Mouse (Mus musculus) heart, postnatal 10 days (tissue): Measurements from ENCODE around the gene Car10. TPM values are rescaled to one million over a fixed set of nuclear protein-coding genes. Genes with fewer than 3 reads are reported as not detected.
A peak's percentile ranks its signal among the peaks of the same experiment; 100 is the strongest.
"Not testable (repeated sequence)": the region's sequence is repeated elsewhere in the genome, so short reads cannot be mapped to it uniquely, and the experiment has no call there.

Experiments used
- DNase-seq, 2 experiments: peaks; one replicate each; pipeline ENCODE4 v3.0.0; 2021
- intact Hi-C: fragments of 180-260 bp; cut with DNase I; formaldehyde crosslinking; loops from one replicate; pipeline ENCODE4 v1.15.1; 2025
- total RNA-seq, 2 experiments: library from RNA; stranded (reverse); gene quantifications; 2 replicates each; pipeline ENCODE4 v1.2.3; 2021

Car10 gene
- total RNA-seq, 2 experiments from 2014 or later, result not detected

DNA sequence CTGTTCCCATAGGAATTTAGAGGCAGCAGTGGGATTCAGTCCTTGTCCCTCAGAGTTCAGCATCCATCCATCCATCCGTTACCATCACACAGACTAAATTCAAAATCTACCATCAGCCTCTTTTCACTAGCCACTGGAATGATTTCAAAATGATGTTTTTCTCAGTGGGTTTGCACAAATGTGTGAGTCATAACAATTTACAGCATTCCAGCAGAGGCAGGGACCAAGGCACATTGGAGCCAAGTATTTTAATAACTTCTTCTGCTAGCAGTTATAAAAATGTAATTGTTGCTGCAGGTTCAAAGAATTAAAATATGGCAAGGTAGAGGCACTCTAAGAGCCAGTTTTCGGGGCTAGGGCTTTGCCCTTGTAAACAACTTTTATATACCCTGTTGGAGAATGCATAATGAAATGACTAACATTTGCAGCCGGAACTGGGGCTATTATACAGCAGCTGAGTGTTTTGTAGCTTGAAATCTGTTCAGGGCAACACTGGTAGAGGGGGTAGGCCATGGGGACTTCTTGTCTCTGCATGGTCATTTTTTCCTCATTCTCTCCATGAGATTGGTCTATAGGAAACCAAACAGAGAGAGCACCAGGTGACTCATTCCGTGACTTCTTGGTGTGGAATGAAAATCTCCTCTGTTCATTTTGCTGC is 276.0 kb downstream of the Car10 start:
- DNase-seq, result no peak
- intact Hi-C loops, result no loop called here

DNA sequence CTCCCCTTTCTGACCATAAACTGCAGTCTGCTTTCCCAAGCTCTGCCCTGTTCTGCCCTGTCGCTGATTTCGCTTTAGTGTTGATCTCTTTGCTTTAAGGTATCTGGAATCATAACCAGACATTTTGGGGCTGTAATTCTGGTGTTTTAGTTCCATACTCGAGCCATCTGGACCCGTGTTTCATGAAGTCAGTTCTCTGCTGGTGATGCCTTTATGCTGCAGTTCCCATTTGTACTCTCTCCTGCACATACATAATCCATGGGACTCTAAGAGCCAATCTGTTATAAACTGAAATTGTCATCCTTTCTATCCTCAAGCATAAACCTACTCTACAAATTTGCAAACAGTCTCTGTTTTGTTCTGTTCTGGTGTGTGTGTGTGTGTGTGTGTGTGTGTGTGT is 293.3 kb downstream of the Car10 start:
- intact Hi-C loops, result no loop called here
- no peak for DNase-seq

DNA sequence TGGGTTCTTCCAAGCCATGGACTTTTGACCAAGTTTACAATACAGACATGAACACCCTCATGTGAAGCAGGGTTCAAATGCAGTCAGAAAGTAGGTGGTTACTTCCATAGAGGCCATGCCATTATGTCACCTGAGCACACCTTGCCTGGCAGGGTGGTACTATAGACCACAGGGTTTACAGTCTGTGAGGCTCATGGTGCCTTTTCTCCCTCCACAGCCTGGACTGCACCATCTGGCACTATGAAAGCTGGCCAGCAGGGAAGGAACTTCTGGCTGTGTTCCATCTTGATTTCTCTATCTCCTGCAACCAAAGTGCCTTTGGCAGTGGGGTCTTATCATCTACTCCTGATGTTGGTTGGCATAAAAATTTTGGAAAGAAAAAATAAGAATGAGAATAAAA is 295.5 kb downstream of the Car10 start:
- intact Hi-C loops, DNase-seq: not testable (repeated sequence)

DNA sequence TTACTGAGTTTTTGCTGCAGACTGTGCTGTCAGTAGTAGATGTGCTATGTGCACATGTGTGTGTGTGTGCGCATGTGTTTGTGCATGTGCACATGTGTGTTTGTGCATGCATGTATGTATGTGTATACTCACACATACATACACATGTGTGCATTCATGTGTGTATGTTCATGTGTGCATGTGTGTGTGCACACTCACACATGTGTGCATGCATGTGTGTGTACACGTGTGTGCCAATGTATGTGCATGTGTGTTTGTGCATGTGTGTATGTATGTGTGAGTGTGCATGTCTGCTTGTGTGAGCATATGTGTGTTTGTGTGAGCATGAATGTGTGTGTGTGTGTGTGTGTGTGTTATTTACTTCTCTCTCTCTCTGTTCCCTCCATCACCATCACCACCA is 298.5 kb downstream of the Car10 start:
- DNase-seq, result no peak
- intact Hi-C loops, result no loop called here

DNA sequence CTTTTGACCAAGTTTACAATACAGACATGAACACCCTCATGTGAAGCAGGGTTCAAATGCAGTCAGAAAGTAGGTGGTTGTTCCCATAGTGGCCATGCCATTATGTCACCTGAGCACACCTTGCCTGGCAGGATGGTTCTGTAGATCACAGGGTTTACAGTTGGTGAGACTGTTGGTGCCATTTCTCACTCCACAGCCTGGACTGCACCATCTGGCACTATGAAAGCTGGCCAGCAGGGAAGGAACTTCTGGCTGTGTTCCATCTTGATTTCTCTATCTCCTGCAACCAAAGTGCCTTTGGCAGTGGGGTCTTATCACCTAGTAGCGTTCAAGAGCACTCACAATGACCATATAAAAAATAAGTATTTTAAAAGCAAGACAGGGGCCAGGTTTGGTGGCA is 303.3 kb downstream of the Car10 start:
- DNase-seq, intact Hi-C loops: not testable (repeated sequence)

DNA sequence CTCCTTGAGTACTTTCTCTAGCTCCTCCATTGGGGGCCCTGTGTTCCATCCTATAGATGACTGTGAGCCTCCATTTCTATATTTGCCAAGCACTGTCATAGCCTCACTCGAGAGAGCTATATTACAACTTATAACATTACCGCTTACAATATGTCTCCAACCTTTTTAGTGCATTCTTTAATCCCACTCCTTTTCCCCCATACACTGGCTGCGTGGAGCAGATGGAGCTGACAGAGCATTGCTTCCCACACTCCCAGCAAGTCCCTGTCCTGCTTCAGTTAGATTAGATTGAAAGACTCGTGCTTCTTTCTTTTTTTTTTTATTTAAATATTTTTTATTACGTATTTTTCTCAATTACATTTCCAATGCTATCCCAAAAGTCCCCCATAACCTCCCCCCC is 310.2 kb downstream of the Car10 start:
- no peak for DNase-seq
- intact Hi-C loops, result no loop called here

DNA sequence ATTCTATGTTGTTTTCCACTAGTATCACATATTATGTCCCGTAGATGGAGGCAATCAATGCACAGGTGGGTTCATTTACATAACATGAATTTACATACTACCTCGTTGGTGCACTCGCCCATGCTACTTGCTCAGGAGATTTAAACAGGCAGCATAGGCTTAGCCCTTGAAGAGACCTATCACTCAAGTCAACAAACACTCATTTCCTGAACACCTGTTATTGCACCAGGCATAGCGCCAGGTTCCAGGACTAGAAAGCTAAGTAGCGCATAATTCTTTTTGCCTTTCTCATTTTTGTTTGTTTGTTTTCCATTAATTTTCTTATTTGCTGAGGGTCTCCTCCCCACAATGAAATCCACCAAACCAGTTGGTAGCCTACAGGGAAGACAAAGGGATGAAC is 333.7 kb downstream of the Car10 start:
- no peak for DNase-seq

DNA sequence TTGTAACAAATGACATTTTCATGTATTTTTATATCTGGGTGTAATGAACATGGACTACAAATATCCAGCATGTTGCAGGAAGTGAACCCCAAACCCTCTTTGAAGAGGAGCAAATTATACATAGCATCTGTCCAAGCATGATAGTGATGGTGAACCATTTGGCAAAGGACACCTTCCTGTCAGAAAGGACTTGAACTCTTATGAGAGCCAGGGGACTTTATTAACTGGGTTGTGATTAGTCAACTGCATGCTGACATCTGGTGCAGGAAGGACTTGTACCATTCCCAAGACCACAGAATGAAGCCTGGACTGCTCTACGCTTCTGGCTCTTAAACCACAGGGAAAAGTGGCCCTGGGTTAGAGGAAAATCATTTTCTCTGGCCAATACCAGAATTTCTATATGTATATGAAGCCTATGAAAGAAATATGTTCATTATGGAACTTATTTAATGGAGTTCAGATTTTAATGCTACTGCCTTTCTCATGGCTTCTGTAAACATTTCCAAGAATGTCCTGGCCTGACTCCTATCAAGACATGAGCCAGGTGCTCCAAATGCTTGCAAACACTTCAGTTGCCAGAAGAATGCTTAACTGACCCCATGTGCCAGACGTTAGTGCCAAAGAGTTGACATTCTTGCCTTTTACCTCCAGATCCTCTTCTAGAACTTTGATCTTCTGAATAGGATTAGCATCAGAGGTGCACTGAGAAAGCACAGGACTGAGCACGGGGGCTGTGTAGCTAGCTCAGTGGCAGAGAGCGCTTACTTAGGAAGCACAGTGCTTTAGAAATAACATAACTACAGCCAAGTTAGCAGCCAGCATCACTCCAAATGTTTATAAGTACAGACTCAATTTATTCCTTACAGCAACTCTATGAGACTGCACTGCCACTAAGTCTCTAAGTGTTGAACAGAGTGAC is 337.4 kb downstream of the Car10 start:
- no peak for DNase-seq
- intact Hi-C loops, result no loop called here

More for the DNA sequence above, 333.7 kb downstream of the Car10 start:
- intact Hi-C loops, result no loop called here

DNA sequence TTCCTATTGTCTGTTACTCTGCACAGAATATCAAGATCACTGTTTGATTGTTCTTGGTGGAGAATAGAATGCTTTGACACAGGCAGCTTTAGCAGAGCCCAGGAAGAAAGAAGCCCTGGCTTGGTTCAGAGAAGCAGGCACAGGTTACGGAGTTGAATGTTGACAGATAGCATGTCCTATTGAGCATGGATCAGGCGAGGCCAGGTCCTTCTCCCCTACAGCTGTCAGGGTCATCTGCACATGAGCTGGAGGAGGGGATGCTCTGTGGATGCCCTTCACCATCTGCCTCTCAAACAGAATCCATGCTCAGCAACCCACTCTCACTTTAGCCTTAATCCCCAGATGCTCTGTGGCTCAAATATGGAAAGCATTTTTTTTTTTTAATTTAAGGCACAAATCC is 339.1 kb downstream of the Car10 start:
- DNase-seq, result no peak
- intact Hi-C loops, result no loop called here

DNA sequence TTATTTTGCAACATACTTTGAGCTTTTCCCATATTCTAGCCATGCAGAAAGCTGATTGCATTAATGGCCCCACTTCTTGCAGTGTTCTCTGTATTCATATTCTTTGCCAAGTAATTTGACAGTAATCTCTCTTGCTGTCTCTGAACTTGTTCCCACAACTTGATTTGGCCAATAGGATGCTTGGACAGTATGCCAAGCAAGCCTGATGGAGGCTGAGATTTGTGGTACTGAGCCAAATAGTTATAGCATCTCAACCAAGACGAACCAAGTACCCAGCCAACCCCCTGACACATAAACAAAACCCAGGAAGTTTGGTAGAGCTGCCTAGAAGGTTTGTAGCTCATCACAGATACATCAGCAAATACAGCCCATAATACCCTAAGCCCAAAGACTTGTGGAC is 342.6 kb downstream of the Car10 start:
- DNase-seq, result no peak
- intact Hi-C loops, result no loop called here

DNA sequence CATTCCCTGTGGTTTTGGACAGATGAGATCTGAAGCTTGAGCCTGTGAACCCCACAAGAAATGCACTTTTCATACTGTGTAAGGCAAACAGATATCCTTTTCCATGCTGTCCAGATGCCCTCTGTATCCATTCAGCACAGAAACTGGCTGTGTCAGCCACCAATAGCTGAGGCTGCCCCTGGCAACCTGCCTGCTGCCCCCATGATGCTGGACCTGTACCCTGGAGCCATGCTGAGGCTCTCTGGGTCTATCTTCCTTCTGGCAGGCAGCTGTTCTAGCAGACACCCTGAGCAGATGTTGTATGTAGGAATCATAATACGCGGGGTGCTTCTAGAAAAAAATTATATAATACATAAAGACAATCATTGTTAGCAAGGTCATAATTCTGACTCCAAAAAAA is 345.9 kb downstream of the Car10 start:
- no peak for DNase-seq
- intact Hi-C loops, result no loop called here

DNA sequence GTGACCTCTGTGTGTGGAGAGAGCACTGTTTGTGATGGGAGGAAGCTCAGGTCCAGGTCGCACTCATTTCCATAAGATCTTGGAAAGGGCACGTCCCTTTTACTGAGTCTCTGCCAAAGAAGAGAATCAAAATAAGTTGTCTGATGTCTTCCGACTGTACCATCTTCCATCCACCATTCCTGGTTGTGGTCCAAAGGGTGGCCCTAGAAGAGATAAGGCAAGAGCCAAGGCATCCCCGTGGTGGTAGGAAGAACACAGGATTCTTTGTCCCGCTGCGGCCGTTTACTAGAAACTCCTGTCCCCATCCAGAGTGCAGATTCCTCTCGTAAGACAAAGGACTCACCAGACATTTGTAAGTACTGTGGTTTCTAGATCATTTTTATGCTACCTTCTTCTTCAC is 346.9 kb downstream of the Car10 start:
- DNase-seq, result no peak
- intact Hi-C loops, result no loop called here

DNA sequence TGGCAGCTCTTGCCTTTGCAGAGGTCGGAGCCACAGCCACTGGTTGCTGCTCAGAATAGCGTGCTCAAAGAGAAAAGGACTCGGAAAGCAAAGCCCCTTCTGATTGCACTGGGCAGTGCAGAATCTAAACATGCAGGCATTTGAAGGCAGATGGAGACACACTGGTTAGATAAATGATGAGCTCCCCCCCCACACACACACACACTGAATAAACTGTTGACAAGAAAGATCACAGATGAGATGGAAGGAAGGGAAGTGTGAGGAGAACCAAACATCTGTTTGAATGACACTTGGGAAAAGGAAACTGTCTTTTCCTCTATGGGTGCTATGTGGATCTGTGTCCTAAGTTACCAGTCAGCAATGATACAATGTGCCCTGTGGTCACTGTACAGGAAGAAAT is 349.7 kb downstream of the Car10 start:
- intact Hi-C loops, result no loop called here
- DNase-seq, result no peak

DNA sequence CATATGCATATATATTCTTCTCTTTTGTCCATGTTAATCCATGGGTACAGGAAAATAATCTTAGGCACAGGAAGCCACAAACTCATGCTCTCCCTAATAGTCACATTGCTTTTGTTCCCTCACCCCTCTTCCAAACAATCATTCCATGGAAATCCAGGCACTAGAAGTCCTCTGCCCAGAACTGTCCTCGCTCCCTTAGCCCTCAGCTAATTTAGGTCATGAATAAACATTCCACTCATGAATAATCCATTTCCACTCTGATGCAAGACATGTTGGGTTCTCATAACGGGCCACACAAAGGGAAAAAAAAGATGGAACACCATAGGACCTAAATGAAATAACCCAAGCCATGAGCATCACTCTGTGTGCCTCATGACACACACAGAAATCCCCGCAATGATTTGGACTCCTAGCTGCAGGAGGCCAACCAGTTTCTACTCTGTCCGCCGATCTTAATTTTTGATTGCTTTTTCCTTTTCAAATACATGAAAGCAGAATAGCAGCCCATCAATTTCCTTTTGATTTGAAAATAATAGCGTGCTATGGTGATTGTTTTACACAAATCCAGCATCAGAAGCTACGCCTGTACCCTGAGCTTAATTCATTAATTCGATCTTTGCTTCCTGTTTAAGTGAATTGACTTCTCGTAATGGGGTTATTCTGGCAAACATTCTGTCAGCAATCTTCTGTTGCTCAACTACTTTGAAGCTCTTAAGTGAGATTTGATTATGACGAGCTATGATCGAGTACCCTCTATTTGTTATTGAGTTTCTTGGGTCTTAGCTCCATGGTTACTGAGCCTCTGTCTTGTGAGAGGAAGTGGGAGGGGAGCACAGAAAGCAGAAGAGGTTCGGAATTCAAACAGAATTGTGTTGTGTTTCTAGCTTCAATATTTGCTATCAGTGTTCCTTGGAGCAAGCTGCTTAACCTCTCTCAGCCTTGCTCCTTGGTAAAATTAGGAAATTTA is 350.7 kb downstream of the Car10 start:
- intact Hi-C loops, result no loop called here
- DNase-seq, result no peak

DNA sequence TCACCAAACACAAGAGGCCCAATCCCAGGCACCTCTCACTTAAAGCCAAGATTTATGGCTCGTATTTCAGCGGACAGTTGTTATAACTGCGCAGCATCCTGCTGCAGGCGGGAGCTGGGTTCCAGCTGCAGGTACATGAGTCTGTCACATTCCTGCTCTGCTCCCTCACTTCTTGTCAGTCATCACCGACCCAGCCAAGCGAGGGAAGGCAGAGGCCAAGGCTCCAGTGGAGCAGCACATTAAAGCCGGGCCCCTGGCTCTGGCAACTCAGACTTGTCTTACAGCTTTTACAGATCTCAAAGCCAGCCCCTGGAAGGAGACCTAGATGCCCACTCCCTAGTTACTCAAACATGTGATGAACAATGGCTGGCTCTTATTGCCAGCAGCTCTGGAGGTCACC is 352.7 kb downstream of the Car10 start:
- intact Hi-C loops, result no loop called here
- no peak for DNase-seq

DNA sequence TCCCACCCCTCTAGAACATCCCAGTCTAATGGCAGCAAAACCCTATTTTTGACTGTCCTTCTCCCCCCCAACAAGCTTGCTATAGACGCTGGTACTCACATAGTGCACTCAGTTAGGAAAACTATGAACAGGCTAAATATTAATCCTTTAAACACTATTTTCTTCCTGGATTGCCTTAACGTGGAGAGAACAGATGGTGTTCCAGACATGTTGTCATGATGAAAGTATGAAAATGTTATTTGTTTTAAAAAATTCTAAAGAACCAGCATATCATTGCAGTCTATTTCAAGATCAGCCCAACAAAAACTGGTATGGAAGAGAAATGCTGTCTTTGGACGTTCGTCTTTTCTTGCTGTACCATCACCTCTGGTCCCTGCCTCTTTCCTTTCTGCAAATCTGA is 368.4 kb downstream of the Car10 start:
- intact Hi-C loops, result no loop called here
- no peak for DNase-seq

DNA sequence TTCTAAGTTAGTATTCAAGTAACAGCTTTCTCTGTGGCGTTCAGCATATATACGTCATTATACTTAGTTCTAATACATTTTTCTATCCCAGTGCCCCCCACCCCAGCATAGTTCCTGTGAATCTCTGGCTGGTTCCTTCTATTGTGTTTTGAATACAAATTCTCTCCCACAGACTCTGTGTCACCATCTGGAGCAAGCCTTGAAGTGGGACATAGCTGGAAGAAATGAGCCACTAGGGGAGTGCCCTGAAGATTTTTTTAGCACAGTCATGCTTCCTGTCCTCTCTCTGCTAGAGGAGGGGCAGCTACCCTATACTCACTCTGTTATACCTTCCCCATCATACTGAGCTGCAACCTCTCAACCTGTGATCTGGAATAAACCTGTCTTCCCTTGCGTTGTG is 369.9 kb downstream of the Car10 start:
- intact Hi-C loops, result no loop called here

DNA sequence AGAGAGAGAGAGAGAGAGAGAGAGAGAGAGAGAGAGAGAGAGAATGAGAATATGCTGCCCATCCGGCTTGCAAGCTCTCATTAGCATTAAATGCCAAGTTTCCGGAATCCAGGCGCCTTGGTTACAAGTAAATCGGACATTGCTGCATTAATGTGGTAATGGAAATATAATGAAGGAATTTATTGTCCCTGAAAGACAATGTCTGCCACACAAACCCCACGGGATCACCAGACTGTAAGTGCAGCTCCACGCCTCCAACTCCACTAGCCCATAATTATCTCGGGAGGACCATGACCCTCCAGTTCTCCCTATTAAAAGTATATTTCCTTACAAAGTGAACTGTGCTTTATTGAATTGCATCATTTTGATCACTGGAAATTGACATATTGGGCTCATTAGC is 372.9 kb downstream of the Car10 start:
- intact Hi-C loops, result no loop called here

More for the DNA sequence above, 369.9 kb downstream of the Car10 start:
- DNase-seq, result no peak

DNA sequence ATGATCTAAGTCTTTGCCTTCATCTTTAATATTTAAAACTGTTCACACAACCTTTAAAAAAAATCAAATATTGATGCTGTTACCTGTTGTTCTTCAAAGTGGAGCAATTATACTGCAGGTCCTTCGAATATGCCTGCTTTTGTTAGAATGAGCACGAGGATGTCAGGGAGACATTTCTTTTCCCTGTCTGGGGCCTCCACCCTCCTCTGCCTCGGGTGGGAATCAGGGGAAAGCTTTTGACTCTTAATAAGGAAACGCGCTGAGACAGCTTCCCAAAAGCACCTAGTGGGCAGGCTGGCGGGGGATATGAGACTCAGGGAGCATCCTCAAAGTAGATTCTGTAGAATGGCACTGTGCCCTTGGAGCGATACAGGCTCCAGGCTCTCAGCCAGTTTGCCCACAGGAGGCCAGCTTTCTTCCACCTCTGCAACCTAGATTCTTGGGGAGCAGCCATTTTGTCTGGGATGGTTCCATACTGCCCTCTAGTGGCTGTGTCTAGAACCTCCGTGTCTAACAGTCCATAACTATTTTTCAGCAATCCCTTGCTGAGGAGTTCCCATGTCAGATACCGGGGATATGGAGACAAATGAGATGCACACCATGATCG is 373.8 kb downstream of the Car10 start:
- peak; percentile 67 to 80 for DNase-seq
- intact Hi-C loops, result loop anchor here (1.0 kb wide), 1 partner anchor 327 kb away; no protein-coding TSS in a partner anchor

More for the DNA sequence above, 372.9 kb downstream of the Car10 start:
- DNase-seq, result no peak

DNA sequence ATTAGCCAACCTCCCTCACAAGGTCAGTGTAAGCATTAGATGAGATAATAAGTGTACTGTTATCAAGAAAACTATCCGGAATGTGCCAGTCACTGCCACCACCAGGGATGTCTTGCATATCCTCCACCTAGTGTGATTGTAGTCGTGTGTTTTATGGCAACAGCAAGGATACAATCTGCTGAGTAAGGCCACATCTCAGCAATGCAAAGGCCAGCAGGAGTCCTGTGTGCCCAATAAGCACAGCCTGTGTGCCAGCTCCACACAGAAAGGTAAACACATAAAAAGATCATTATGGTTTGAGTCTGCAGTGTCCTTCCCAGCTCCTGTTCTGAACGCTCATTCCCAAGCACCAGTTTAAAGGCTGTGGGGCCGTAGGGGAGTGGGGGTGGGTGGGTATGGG is 386.8 kb downstream of the Car10 start:
- intact Hi-C loops, result no loop called here
- no peak for DNase-seq

DNA sequence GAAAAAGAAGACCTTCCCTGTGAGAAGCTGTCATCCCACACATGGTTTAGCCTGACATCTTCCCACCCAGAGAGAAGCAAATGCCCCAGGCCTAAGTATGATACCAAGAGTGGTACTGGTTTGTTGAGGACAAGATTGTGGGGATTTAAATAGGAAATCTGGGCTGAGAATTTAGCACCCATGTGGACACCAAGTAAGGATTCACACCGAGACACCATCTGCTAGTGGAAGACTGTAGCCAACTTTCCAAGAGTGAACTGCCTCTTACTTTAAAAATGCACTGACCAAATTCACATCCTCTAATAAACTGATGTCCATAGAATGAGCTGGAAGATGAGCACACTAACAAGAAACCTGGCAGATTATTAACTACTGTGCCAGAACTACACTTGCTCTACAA is 389.2 kb downstream of the Car10 start:
- intact Hi-C loops, result no loop called here
- DNase-seq, result no peak
